Mouse (Mus musculus) forebrain, embryonic 10.5 days (tissue): ENCODE measurements around the gene Kctd7. TPM values are rescaled to one million over a fixed set of nuclear protein-coding genes. Genes with fewer than 3 reads are reported as not detected.

Experiments
- DNase-seq: peaks from one replicate; pipeline ENCODE4 v3.0.0-alpha.2; 2017; ENCODE audit warnings: low spot score; ENCODE audit errors: extremely low spot score
- H3K27ac ChIP-seq: fragments of 300-500 bp; sonication (generic); 2 replicates; pipeline ENCODE4 v1.5.1; 2016; ENCODE audit warnings: mild to moderate bottlenecking
- H3K27me3 ChIP-seq: fragments of 300-500 bp; sonication (generic); 2 replicates; pipeline ENCODE4 v1.6.1; 2016; ENCODE audit warnings: mild to moderate bottlenecking; ENCODE audit not compliant: poor library complexity, severe bottlenecking
- H3K36me3 ChIP-seq: fragments of 300-500 bp; sonication (generic); replicated peaks from 2 replicates; pipeline ENCODE4 v1.6.1; 2016; ENCODE audit warnings: mild to moderate bottlenecking, moderate library complexity
- H3K4me1 ChIP-seq: fragments of 300-500 bp; sonication (generic); 2 replicates; pipeline ENCODE4 v1.6.1; 2016
- H3K4me3 ChIP-seq: fragments of 300-500 bp; sonication (generic); 2 replicates; pipeline ENCODE4 v1.5.1; 2016; ENCODE audit warnings: mild to moderate bottlenecking, moderate library complexity
- H3K9me3 ChIP-seq: fragments of 300-500 bp; sonication (generic); 2 replicates; pipeline ENCODE4 v1.6.1; 2016; ENCODE audit warnings: mild to moderate bottlenecking, moderate library complexity
- WGBS: fragments of 180-500 bp; shearing (Covaris S2); methylation state at CpG from one replicate; pipeline ENCODE4 v1.1.7; 2016; 5-methylcytosine and 5-hydroxymethylcytosine counted together
- polyA plus RNA-seq: library from polyadenylated mRNA; unstranded; fragments of >200 nt; fragmentation: Nextera tagmentation; extraction: Ambion mirVana; gene quantifications from 2 replicates; pipeline ENCODE4 v1.2.1, GENCODE M21; 2016

Kctd7 gene
- polyA plus RNA-seq: 3.6 and 3.9 TPM in 2 replicates

GRCm38 (mm10) chr5:130144334-130145312 is at the start of gene Kctd7:
TSS of gene Kctd7 (plus strand) at chr5:130144861.
- Histone ChIP-seq H3K9me3 (no peaks in the 10 kb centered on the region), H3K27me3 (peaks cover 20% of the 10 kb centered on the region), H3K4me1 (peaks cover 20% of the 10 kb centered on the region), H3K27ac (peak within 1 kb of the TSS; percentile 88), H3K36me3 (0 out of 2 replicates have a peak, but pooled peaks cover 3% of the 10 kb centered on the region), H3K4me3 (peak within 1 kb of the TSS; percentile 74)
- peak; percentile 96 for DNase-seq
- under 1% methylated on average over 66 of the region's 66 CpGs for WGBS

- peak; percentile 29 for DNase-seq
These were observed 47.9 kb upstream of the Kctd7 start for GRCm38 (mm10) chr5:130096754-130097153.

GRCm38 (mm10) chr5:130097837-130098236 is 46.8 kb upstream of the Kctd7 start:
- no peak overlapping the region for H3K27ac ChIP-seq
- DNase-seq: no peak
- H3K9me3 ChIP-seq: no peaks in the 10 kb centered on the region
- peaks cover 45% of the 10 kb centered on the region for H3K36me3 ChIP-seq
- H3K27me3 ChIP-seq: no peaks in the 10 kb centered on the region
- H3K4me1 ChIP-seq: peaks cover 9% of the 10 kb centered on the region; the same call in 1 of the 2 replicates
- WGBS: 94% methylated on average over 2 of the region's 2 CpGs
- no peak overlapping the region for H3K4me3 ChIP-seq

More at GRCm38 (mm10) chr5:130096754-130097153, 47.9 kb upstream of the Kctd7 start:
- Histone ChIP-seq H3K9me3 (no peaks in the 10 kb centered on the region), H3K27me3 (no peaks in the 10 kb centered on the region), H3K4me1 (peaks cover 9% of the 10 kb centered on the region; the same call in 1 of the 2 replicates), H3K36me3 (peaks cover 43% of the 10 kb centered on the region), H3K27ac (no peak overlapping the region), H3K4me3 (no peak overlapping the region)
- 44% methylated on average over 12 of the region's 12 CpGs for WGBS

GRCm38 (mm10) chr5:130101724-130102123 is 42.9 kb upstream of the Kctd7 start:
- H3K36me3 ChIP-seq: peaks cover 59% of the 10 kb centered on the region
- DNase-seq: no peak
- H3K9me3 ChIP-seq: no peaks in the 10 kb centered on the region
- peaks cover 2% of the 10 kb centered on the region; the same call in 1 of the 2 replicates for H3K4me1 ChIP-seq
- H3K27me3 ChIP-seq: no peaks in the 10 kb centered on the region
- WGBS: 95% methylated on average over 17 of the region's 17 CpGs
- no peak overlapping the region for H3K4me3 ChIP-seq
- H3K27ac ChIP-seq: no peak overlapping the region

GRCm38 (mm10) chr5:130109348-130109747 is 35.3 kb upstream of the Kctd7 start:
- Histone ChIP-seq H3K27me3 (no peaks in the 10 kb centered on the region), H3K9me3 (no peaks in the 10 kb centered on the region), H3K4me1 (no peaks in the 10 kb centered on the region), H3K4me3 (no peak overlapping the region), H3K27ac (no peak overlapping the region), H3K36me3 (peaks cover 57% of the 10 kb centered on the region)
- no peak for DNase-seq
- 88% methylated on average over 3 of the region's 3 CpGs for WGBS

- H3K27me3 ChIP-seq: no peaks in the 10 kb centered on the region
- peaks cover 57% of the 10 kb centered on the region for H3K36me3 ChIP-seq
- 88% methylated on average over 12 of the region's 12 CpGs for WGBS
- no peak overlapping the region for H3K4me3 ChIP-seq
- H3K4me1 ChIP-seq: no peaks in the 10 kb centered on the region
- no peak overlapping the region for H3K27ac ChIP-seq
- no peaks in the 10 kb centered on the region for H3K9me3 ChIP-seq
- no peak for DNase-seq
These were observed 33.8 kb upstream of the Kctd7 start for GRCm38 (mm10) chr5:130110632-130111464.

GRCm38 (mm10) chr5:130112653-130113052 is 32.0 kb upstream of the Kctd7 start:
- Histone ChIP-seq H3K4me3 (no peak overlapping the region), H3K4me1 (no peaks in the 10 kb centered on the region), H3K9me3 (no peaks in the 10 kb centered on the region), H3K27me3 (no peaks in the 10 kb centered on the region), H3K36me3 (peaks cover 63% of the 10 kb centered on the region), H3K27ac (no peak overlapping the region)
- no peak for DNase-seq

- peaks cover 10% of the 10 kb centered on the region; the same call in 1 of the 2 replicates for H3K4me1 ChIP-seq
- H3K36me3 ChIP-seq: peaks cover 44% of the 10 kb centered on the region
- no peak overlapping the region for H3K4me3 ChIP-seq
- no peak overlapping the region for H3K27ac ChIP-seq
- 95% methylated on average over 12 of the region's 12 CpGs for WGBS
- no peaks in the 10 kb centered on the region for H3K9me3 ChIP-seq
- DNase-seq: no peak
- no peaks in the 10 kb centered on the region for H3K27me3 ChIP-seq
These were observed 28.5 kb upstream of the Kctd7 start for GRCm38 (mm10) chr5:130116116-130116515.

- no peaks in the 10 kb centered on the region for H3K9me3 ChIP-seq
- H3K4me1 ChIP-seq: peaks cover 10% of the 10 kb centered on the region; the same call in 1 of the 2 replicates
- H3K27ac ChIP-seq: no peak overlapping the region
- no peaks in the 10 kb centered on the region for H3K27me3 ChIP-seq
- WGBS: 92% methylated on average over 7 of the region's 7 CpGs
- DNase-seq: no peak
- no peak overlapping the region for H3K4me3 ChIP-seq
- peaks cover 51% of the 10 kb centered on the region for H3K36me3 ChIP-seq
These were observed 27.8 kb upstream of the Kctd7 start for GRCm38 (mm10) chr5:130116857-130117256.

- peaks cover 10% of the 10 kb centered on the region; the same call in 1 of the 2 replicates for H3K4me1 ChIP-seq
- 91% methylated on average over 6 of the region's 6 CpGs for WGBS
These were observed 26.7 kb upstream of the Kctd7 start for GRCm38 (mm10) chr5:130117932-130118331.

GRCm38 (mm10) chr5:130119236-130119635 is 25.4 kb upstream of the Kctd7 start:
- Histone ChIP-seq H3K4me1 (peaks cover 10% of the 10 kb centered on the region; the same call in 1 of the 2 replicates), H3K36me3 (peaks cover 47% of the 10 kb centered on the region), H3K4me3 (no peak overlapping the region), H3K9me3 (no peaks in the 10 kb centered on the region), H3K27ac (no peak overlapping the region), H3K27me3 (no peaks in the 10 kb centered on the region)
- WGBS: 90% methylated on average over 3 of the region's 3 CpGs
- DNase-seq: no peak

More at GRCm38 (mm10) chr5:130117932-130118331, 26.7 kb upstream of the Kctd7 start:
- Histone ChIP-seq H3K36me3 (peaks cover 52% of the 10 kb centered on the region), H3K27me3 (no peaks in the 10 kb centered on the region), H3K27ac (no peak overlapping the region), H3K9me3 (no peaks in the 10 kb centered on the region), H3K4me3 (no peak overlapping the region)
- DNase-seq: no peak

- no peak for DNase-seq
- Histone ChIP-seq H3K4me3 (no peak overlapping the region), H3K36me3 (peaks cover 38% of the 10 kb centered on the region), H3K9me3 (no peaks in the 10 kb centered on the region), H3K4me1 (peaks cover 10% of the 10 kb centered on the region; the same call in 1 of the 2 replicates), H3K27ac (no peak overlapping the region), H3K27me3 (no peaks in the 10 kb centered on the region)
- WGBS: 85% methylated on average over 12 of the region's 12 CpGs
These were observed 24.5 kb upstream of the Kctd7 start for GRCm38 (mm10) chr5:130120070-130120736.
